Mouse (Mus musculus) embryo, embryonic 11 days (tissue): ENCODE results near the gene D630039A03Rik.
"Not testable (repeated sequence)": the region's sequence is repeated elsewhere in the genome, so short reads cannot be mapped to it uniquely, and the experiment has no call there.

Experiments used
- DNase-seq: peaks from one replicate; pipeline ENCODE4 v3.0.0-alpha.2; 2015

Gene D630039A03Rik

GRCm38 (mm10) chr4:57924556-57925071, 8.5 kb upstream of the D630039A03Rik start:
- no peak for DNase-seq

DNA sequence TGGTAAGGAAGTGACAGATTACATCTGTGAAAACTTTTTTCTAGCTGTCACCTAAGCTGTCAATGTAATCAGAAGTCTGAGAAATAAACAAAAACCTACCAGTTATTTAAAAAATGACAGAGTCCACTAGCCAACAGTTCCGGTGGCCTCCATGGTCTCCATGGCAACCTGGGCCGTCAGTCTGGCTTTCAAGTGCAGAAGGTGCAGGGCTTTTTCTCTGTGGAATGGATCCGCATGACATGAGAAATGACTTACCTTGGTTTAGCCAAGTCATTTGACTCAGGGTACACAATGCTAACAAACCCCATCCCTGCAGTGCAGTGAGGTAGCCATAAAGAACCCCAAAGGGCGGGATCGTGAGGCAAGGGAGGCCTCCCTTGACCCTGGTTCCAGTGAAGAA, 6.1 kb upstream of the D630039A03Rik start:
- no peak for DNase-seq

- DNase-seq, result no peak
Measured at GRCm38 (mm10) chr4:57920522-57920921, 4.4 kb upstream of the D630039A03Rik start.

GRCm38 (mm10) chr4:57919494-57920423, 3.7 kb upstream of the D630039A03Rik start:
- peak; percentile 65 for DNase-seq

GRCm38 (mm10) chr4:57916711-57917110, 614 bp upstream of the D630039A03Rik start:
- DNase-seq, result no peak

- no peak for DNase-seq
Measured at GRCm38 (mm10) chr4:57915216-57915965, 706 bp downstream of the D630039A03Rik start.

DNA sequence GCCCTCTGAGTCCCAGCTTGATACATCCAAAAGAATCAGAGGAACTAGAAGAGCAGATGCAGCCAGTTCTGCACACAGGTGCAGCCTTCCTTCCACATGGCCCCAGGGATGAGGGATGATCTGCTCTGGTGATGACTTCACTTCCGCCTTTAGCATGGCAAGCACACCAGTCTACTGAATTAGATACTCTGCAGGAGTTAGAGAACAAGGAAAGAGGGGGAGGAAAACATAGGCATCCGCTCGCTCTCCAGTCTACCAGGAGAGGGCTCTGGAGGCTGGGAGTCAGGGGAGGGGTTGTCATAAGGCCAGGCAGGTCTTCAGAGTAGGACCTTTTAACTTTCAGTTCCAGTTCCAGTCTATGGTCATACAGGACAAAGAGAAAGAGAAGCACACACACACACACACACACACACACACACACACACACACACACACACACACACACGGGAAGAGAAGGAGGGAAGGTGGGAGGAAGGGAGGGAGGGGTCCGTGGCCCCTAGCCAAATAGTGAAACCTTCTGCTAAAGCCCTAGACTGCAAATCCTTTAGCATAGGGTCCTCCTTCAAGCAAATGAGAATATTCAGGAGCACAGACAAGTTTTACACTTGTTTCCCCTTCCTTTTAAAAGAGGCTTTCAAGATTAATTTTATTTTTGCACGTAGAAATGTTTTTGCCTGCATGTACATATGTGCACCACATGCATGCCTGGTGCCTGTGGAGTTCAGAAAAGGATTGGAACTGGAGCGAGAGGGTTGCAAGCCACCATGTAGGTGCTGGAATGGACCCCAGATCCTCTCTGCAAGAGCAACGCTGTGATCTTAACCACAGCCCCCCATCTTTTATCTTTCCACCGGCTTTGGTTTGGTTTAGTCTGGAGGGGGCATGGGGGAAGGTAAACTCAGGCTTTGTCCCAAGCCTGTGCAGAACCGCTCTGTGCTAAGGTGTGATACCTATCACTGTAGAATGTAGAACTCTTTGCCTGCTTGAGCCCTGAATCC, 1.6 kb downstream of the D630039A03Rik start:
- no peak for DNase-seq

- DNase-seq, result no peak
Measured at GRCm38 (mm10) chr4:57913021-57913420, 3.1 kb downstream of the D630039A03Rik start.

DNA sequence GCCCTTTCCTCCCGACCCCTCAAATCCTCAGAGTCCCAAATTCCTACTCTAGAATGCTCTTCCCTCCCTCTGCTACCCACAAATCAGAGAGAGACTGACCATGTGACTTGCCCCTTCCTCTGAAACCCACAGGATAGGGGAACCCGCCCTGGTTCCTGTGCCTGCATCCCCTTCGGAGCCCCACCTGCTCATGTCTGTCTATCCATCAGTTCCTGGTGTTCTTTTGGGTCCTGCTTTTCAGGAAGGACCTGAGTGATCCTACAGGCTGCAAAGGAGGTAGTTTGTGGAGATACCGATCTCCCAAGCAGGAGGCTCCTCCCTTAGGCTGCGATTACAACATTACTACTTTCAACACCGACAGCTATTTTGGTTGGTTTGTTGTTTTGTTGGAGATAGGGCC, 7.2 kb downstream of the D630039A03Rik start:
- no peak for DNase-seq

GRCm38 (mm10) chr4:57906708-57907107, 9.4 kb downstream of the D630039A03Rik start:
- DNase-seq, result no peak

DNA sequence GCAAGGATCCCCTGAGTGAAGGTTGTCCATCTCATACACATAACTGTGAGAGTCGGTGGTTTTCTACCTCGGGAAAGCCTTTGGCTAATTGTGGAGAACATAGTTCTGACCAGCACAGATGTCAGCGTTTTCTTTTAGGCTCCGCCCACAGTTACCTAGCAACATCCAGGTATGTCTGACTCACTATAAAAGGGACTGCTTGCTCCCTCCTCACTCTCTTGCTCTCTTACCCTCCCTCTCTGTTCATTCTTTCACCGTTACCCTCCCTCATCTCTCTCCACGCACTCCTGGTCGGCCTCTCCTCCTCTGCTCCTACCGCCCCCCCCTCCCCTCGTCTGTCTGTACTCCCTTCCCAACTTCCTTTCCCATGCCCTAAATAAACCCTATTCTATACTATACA, 11.5 kb downstream of the D630039A03Rik start:
- no peak for DNase-seq

- DNase-seq, result peak; percentile 83
Measured at GRCm38 (mm10) chr4:57904211-57904610, 11.9 kb downstream of the D630039A03Rik start.

DNA sequence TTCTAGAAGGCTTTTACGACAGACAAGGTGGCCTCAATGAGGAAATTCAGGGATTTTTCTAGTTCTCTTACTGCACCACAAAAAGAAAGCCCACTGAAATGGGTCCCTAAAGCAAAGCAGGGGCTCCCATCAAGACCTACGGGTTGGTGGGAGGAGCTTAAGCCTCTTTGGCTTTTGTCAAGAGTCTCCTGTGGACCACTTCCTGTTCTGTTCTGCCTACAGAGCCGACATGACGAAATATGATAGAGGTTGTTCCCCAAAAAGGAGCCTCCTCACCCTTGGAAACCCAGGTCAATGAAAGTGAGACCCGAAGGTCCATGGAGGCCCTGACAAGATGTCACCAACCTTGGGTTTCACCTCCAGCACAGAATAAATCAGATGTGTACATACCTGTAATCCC, 13.5 kb downstream of the D630039A03Rik start:
- no peak for DNase-seq

DNA sequence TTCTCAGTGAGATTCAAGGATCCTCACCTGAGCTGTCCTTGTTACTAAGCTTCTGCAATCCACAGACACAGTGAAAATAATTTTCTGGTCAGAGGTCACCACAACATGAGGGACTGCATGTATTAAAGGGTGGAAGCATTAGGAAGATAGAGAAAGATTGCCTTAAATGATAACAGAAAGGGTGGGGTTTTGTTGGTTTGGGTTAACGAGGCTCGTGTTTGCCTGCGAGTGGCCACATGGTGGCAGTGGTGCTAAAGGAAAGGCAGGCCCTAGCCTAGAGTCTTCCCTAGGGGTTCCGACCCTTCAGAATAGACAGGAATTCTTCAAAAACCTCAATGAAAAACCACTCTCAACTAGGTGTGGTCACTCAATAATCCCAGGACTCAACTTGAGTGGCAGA, 14.9 kb downstream of the D630039A03Rik start:
- DNase-seq, result peak; percentile 76

DNA sequence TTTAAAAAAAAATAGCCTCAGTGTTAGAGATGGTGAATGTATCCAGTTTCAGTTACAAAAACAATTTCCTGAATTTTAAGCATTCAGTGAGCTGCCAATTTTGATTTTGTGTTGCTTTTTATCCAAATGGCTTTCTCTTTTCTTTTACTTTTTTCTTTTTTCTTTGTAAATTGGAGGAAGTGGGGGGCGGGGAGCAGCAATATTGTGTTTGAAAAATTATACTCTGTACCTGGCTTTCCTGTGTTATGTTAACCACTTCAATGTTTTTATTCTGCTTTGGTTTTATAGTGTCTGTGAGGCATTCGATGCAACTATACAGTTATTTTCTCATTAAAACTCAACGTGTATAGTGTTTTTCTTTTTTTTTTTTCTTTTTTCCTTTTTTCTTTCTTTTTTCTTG, 19.5 kb downstream of the D630039A03Rik start:
- no peak for DNase-seq

- DNase-seq, result no peak
Measured at GRCm38 (mm10) chr4:57895902-57896301, 20.2 kb downstream of the D630039A03Rik start.

GRCm38 (mm10) chr4:57895140-57895539, 21.0 kb downstream of the D630039A03Rik start:
- no peak for DNase-seq

DNA sequence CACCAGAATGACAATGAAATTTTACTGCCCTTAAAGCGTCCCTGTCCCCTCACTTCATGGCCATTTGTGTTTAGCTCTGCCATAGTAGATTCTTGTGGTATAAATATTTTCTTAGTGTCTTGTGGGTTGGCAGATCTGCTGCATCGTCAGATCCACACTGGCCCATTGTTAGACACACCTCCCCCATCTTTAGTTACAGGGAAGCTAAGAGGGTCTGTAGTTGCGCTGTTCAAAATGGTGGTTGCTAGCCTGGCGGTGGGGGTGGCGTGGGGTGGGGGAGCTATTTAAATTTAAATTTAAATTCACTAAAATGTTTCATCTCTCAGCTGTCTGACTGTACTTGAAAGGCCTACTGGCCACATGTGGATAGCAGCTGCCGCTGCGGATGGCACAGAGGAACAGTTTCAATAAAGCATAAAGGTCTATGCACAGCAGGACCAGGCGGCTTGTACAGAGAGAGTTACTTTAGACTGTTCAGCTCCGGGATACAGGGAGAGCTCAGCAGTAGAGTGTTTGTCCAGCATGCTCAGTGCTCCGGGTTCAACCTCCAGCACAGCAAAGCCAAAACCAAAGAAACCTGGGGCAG, 24.0 kb downstream of the D630039A03Rik start:
- no peak for DNase-seq

DNA sequence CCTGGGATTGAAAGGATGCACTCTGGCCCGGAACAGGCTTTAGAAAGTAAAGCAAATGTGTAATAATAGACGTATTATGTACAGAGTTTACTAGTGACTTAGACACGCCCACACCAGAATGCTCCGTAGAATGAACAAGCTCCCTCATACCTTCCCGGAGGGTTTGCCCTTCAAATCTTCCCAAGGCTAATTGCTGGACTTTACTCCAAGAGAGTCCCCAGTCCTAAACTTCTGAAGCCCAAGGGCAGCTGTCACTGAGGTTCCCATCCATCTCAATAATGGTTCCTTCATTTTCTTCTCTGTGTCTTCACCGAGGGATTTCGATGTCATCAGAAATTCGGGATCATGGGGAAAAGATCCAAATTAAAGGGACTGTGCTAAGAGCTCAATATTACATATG, 26.3 kb downstream of the D630039A03Rik start:
- DNase-seq, result no peak

GRCm38 (mm10) chr4:57888978-57889377, 27.1 kb downstream of the D630039A03Rik start:
- DNase-seq, result not testable (repeated sequence)

- DNase-seq, result no peak
Measured at GRCm38 (mm10) chr4:57888246-57888645, 27.9 kb downstream of the D630039A03Rik start.

GRCm38 (mm10) chr4:57886888-57887230, 29.2 kb downstream of the D630039A03Rik start:
- DNase-seq, result no peak
